Mouse (Mus musculus): ENCODE data around the gene Fam19a5. TPM values are rescaled to one million over a fixed set of nuclear protein-coding genes. Genes with fewer than 3 reads are reported as not detected.
A peak's percentile ranks its signal among the peaks of the same experiment; 100 is the strongest.

Gene Fam19a5
- total and polyA plus RNA-seq, 2 experiments from 2014 or later, result 33.0 to 145 TPM

DNA sequence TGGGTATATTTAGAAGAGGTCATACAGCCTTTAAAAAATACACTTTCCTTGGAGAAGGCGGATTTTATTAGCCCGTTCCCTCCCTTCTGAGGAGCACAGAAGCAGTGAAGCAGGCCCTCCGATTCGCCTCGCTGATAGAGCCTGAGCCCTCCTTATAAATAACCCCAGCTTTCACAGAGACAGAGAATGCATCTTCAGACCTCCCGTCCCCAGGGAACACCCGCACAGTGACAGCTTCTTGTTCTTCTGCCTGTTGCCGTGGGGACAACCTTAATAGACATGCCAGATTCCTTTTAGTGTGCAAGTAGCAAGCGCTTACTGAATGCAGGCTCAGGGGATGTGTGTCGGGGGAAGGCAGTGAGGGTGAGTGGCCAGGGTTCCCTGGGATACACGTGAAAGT lies 94.2 kb downstream of the Fam19a5 start:
- Histone ChIP-seq H3K36me3 (ENCODE audit: insufficient read depth, low read length) (no peaks in the 10 kb centered on the region), H3K9me3 (ENCODE audit: low read length) (no peaks in the 10 kb centered on the region), H3K9ac (replicated peaks; ENCODE audit: low read length, poor library complexity, severe bottlenecking) (no peak overlapping the region), H3K4me2 (ENCODE audit: low read depth, low read length, poor library complexity, severe bottlenecking) (no peak overlapping the region), H3K27ac (ENCODE audit: low read depth, low read length) (no peak overlapping the region), H3K27me3 (ENCODE audit: insufficient read depth, low read length) (no peaks in the 10 kb centered on the region), H3K4me3 (ENCODE audit: low read depth, low read length) (no peak overlapping the region), H3K4me1 (ENCODE audit: insufficient read depth, low read length) (peaks cover 15% of the 10 kb centered on the region; the same call in 1 of the 2 replicates)
- WGBS, result 31% methylated on average over 11 of the region's 11 CpGs
- ATAC-seq (ENCODE audit: low FRiP score) (no peak), DNase-seq (ENCODE audit: low spot score) (peak; percentile 54)
- TF ChIP-seq CTCF (IDR thresholded peaks at IDR 0.05), result no peak

DNA sequence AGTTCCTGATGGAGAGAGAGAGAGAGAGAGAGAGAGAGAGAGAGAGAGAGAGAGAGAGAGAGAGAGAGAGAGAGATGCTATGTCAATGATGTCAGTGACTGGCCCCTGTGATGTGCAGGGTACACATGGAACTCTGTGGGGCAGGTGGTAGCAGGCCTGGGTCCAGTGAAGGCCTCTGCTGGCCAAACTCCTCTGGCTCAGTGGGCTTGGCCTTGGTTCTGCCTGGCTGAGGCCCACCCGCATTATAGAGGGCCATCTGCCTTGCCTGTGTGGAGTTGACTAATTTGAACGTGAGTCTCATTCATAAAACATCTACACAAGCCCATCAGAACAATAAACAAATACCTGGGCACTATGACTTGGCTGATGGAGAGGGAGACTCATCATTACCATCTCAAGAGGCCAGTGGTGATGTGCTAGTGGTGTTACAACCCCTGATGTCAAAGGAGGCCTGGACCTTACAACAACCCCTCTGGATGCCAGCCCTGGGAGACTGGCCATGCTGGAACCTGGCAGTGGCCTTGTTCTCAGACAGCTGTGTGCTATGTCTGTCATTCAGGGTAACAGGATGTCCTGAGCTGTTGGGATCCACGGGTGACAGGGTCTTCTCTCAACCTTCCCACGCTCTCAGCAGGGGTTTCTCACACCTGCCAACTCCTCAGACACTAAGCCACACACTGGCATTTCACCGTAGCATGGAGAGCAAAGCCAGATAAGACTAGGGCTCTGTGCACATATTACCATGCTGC lies 102.4 kb downstream of the Fam19a5 start:
- Histone ChIP-seq H3K9ac (replicated peaks; ENCODE audit: low read length, poor library complexity, severe bottlenecking) (no peak overlapping the region), H3K4me3 (ENCODE audit: low read depth, low read length) (no peak overlapping the region), H3K4me1 (ENCODE audit: insufficient read depth, low read length) (no peaks in the 10 kb centered on the region), H3K9me3 (ENCODE audit: low read length) (no peaks in the 10 kb centered on the region), H3K36me3 (ENCODE audit: insufficient read depth, low read length) (no peaks in the 10 kb centered on the region), H3K4me2 (ENCODE audit: low read depth, low read length, poor library complexity, severe bottlenecking) (no peak overlapping the region), H3K27me3 (ENCODE audit: insufficient read depth, low read length) (no peaks in the 10 kb centered on the region), H3K27ac (ENCODE audit: low read depth, low read length) (no peak overlapping the region)
- no peak for ATAC-seq (ENCODE audit: low FRiP score)
- DNase-seq (ENCODE audit: low spot score), result peak; percentile 51
- no peak for TF ChIP-seq CTCF (IDR thresholded peaks at IDR 0.05)
- WGBS, result 67% methylated on average over 5 of the region's 5 CpGs

DNA sequence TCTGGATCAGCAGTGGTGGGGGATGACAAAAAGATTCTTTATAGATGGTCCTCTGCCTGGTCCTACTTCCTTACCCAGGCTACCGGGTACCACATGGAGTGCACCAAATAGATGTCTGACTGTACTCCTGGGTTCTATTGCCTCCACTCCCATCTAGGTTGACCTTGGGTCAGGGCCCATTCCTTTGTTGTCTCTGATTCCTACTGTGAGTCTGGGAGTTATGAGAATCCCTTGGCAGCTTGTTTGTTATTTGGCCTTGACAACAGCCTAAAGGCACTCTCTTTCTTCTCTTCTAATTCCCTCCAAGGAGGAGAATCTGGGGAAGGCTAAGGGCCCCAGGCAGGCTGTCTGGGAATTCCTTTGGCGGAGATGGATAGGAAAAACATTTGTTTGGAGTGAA lies 105.6 kb downstream of the Fam19a5 start:
- H3K4me2 ChIP-seq (ENCODE audit: low read depth, low read length, poor library complexity, severe bottlenecking), result no peak overlapping the region
- no peak for ATAC-seq (ENCODE audit: low FRiP score)
- no peak overlapping the region for H3K27ac ChIP-seq (ENCODE audit: low read depth, low read length)
- no peak for TF ChIP-seq CTCF (IDR thresholded peaks at IDR 0.05)
- no peak overlapping the region for H3K9ac ChIP-seq (replicated peaks; ENCODE audit: low read length, poor library complexity, severe bottlenecking)
- H3K4me3 ChIP-seq (ENCODE audit: low read depth, low read length), result no peak overlapping the region
- 51% methylated on average over 2 of the region's 2 CpGs for WGBS
- no peaks in the 10 kb centered on the region for H3K4me1 ChIP-seq (ENCODE audit: insufficient read depth, low read length)
- no peak for DNase-seq (ENCODE audit: low spot score)
- no peaks in the 10 kb centered on the region for H3K9me3 ChIP-seq (ENCODE audit: low read length)
- H3K27me3 ChIP-seq (ENCODE audit: insufficient read depth, low read length), result no peaks in the 10 kb centered on the region
- H3K36me3 ChIP-seq (ENCODE audit: insufficient read depth, low read length), result no peaks in the 10 kb centered on the region

DNA sequence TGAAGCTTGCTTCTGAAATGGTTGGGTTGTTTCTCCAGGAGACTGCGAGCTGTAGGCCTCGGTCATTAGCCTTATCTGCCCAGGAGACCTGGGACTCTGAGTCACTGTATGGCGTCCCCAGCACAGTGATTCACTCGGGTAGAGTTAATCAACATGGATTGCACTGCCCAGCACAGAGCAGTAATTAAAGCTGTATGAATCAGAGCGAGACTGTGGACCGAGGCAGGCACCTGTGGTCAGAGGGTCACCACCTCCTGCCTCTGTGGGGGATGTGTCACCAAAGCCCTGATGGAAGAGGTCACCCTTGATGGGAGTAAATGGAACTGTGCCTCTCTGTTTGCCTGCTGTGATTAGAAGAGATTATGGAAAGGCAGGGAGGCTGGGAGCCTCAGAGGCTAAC lies 110.5 kb downstream of the Fam19a5 start:
- H3K9ac ChIP-seq (replicated peaks; ENCODE audit: low read length, poor library complexity, severe bottlenecking), result no peak overlapping the region
- ATAC-seq (ENCODE audit: low FRiP score) (no peak), DNase-seq (ENCODE audit: low spot score) (no peak)
- 83% methylated on average over 6 of the region's 6 CpGs for WGBS
- no peak overlapping the region for H3K4me3 ChIP-seq (ENCODE audit: low read depth, low read length)
- H3K4me1 ChIP-seq (ENCODE audit: insufficient read depth, low read length), result no peaks in the 10 kb centered on the region
- no peak overlapping the region for H3K27ac ChIP-seq (ENCODE audit: low read depth, low read length)
- H3K4me2 ChIP-seq (ENCODE audit: low read depth, low read length, poor library complexity, severe bottlenecking), result no peak overlapping the region
- H3K27me3 ChIP-seq (ENCODE audit: insufficient read depth, low read length), result no peaks in the 10 kb centered on the region
- no peaks in the 10 kb centered on the region for H3K36me3 ChIP-seq (ENCODE audit: insufficient read depth, low read length)
- no peaks in the 10 kb centered on the region for H3K9me3 ChIP-seq (ENCODE audit: low read length)
- no peak for TF ChIP-seq CTCF (IDR thresholded peaks at IDR 0.05)

DNA sequence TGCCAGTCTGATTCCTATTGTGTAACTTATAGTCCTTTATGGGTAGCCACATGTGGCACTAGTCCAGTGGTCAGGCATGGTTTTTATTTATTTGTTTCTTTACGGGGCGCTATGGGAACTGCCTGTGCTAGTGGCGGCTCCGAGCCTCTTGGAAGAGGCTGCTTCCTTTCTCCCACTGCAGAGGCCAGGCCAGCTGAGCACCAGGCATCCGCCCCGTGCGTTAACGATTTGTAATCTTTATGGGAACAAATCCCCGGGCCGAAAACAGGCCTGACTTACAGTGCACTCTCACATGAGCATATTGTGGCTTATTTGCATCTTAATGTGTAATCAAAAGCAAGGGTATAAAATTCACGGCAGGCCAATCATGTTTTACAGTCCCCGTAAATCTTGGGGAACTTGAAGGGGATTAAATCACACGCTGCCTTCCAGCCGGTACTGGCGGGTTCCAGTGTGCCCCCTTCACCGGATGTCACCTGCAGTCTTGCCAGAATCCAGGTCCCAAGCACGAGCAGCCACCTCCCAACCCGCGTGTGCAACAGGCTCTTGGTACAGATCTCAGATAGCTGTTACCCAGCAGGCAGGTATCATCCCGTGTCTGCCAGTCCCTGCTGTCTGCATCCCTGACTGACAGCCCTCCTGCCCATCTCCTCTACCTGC lies 112.5 kb downstream of the Fam19a5 start:
- WGBS, result 53% methylated on average over 20 of the region's 20 CpGs
- DNase-seq (ENCODE audit: low spot score) (no peak), ATAC-seq (ENCODE audit: low FRiP score) (no peak)
- Histone ChIP-seq H3K4me1 (ENCODE audit: insufficient read depth, low read length) (no peaks in the 10 kb centered on the region), H3K36me3 (ENCODE audit: insufficient read depth, low read length) (0 out of 2 replicates have a peak, but pooled peaks cover 2% of the 10 kb centered on the region), H3K9ac (replicated peaks; ENCODE audit: low read length, poor library complexity, severe bottlenecking) (no peak overlapping the region), H3K9me3 (ENCODE audit: low read length) (no peaks in the 10 kb centered on the region), H3K27me3 (ENCODE audit: insufficient read depth, low read length) (no peaks in the 10 kb centered on the region), H3K4me3 (ENCODE audit: low read depth, low read length) (no peak overlapping the region), H3K4me2 (ENCODE audit: low read depth, low read length, poor library complexity, severe bottlenecking) (no peak overlapping the region), H3K27ac (ENCODE audit: low read depth, low read length) (no peak overlapping the region)
- TF ChIP-seq CTCF (IDR thresholded peaks at IDR 0.05), result no peak

DNA sequence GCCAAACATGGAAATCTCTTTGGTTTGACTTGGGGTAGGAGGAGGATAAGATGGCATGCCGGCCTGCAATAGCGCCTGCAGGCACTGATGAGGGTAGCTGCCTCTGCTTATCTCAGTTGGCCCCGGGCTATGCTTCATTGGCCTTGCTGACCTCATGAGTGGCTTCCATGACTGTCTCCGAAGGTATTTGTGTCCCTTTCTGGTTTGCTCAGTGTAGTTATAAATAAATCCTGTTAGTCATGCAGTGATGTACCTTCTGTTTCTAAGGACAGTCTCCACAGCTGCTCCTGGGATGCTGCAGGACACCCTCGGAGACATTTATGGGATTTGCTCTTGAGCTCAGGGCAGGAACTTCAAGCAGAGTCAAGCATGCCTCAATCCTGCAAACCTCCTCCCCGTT lies 115.6 kb downstream of the Fam19a5 start:
- ATAC-seq (ENCODE audit: low FRiP score) (no peak), DNase-seq (ENCODE audit: low spot score) (no peak)
- WGBS, result 85% methylated on average over 6 of the region's 6 CpGs
- Histone ChIP-seq H3K36me3 (ENCODE audit: insufficient read depth, low read length) (0 out of 2 replicates have a peak, but pooled peaks cover 2% of the 10 kb centered on the region), H3K9ac (replicated peaks; ENCODE audit: low read length, poor library complexity, severe bottlenecking) (no peak overlapping the region), H3K4me2 (ENCODE audit: low read depth, low read length, poor library complexity, severe bottlenecking) (no peak overlapping the region), H3K27ac (ENCODE audit: low read depth, low read length) (no peak overlapping the region), H3K4me1 (ENCODE audit: insufficient read depth, low read length) (no peaks in the 10 kb centered on the region; the same call in 1 of the 2 replicates), H3K27me3 (ENCODE audit: insufficient read depth, low read length) (no peaks in the 10 kb centered on the region), H3K4me3 (ENCODE audit: low read depth, low read length) (no peak overlapping the region), H3K9me3 (ENCODE audit: low read length) (no peaks in the 10 kb centered on the region)
- no peak for TF ChIP-seq CTCF (IDR thresholded peaks at IDR 0.05)

All from midbrain, postnatal 0 days (tissue).